32 mouse cellular contexts compared by ENCODE assay signal in genomic region chr8:70638752-70639151, GRCm38 (mm10). TPM values are rescaled to one million over a fixed set of nuclear protein-coding genes. Genes with fewer than 3 reads are reported as not detected.
DNase-seq lines count a peak whose midpoint lies in the region; ATAC-seq and TF ChIP-seq lines count a peak whose summit lies in the region.
"Had no signal": no experiment of that assay in that cellular context is flagged by ENCODE, and none has a peak within 500 bp of the region (broad histone marks: within the 10 kb centered on the region; RNA-seq: fewer than 3 reads in every experiment).

No protein-coding gene starts in this region.

- H3K9ac ChIP-seq in heart, embryonic 13.5 days: no peak overlapping the region
- H3K9ac ChIP-seq in limb, embryonic 14.5 days (ENCODE audit: low read depth, low read length, severe bottlenecking): no peak overlapping the region
- no peak overlapping the region for H3K9ac ChIP-seq in intestine, embryonic 16.5 days (ENCODE audit: low read depth, low read length)
- no peak overlapping the region for H3K9ac ChIP-seq in hindbrain, embryonic 16.5 days (ENCODE audit: low read depth, low read length)
- H3K9ac ChIP-seq: embryonic facial prominence, embryonic 13.5 days; forebrain, embryonic 15.5 days; hindbrain, embryonic 15.5 days; limb, embryonic 15.5 days; liver, embryonic 13.5 days; midbrain, embryonic 15.5 days; neural tube, embryonic 15.5 days; stomach, embryonic 15.5 days had no signal

- H3K4me2 ChIP-seq in heart, embryonic 13.5 days: no peak overlapping the region
- H3K4me2 ChIP-seq in limb, embryonic 14.5 days (replicated peaks; ENCODE audit: low read depth, low read length, severe bottlenecking): no peak overlapping the region
- no peak overlapping the region for H3K4me2 ChIP-seq in intestine, embryonic 16.5 days (ENCODE audit: low read depth, low read length)
- H3K4me2 ChIP-seq in hindbrain, embryonic 16.5 days (ENCODE audit: low read length): no peak overlapping the region
- H3K4me2 ChIP-seq: embryonic facial prominence, embryonic 13.5 days; forebrain, embryonic 15.5 days; hindbrain, embryonic 15.5 days; limb, embryonic 15.5 days; liver, embryonic 13.5 days; midbrain, embryonic 15.5 days; neural tube, embryonic 15.5 days; stomach, embryonic 15.5 days had no signal

- no peaks in the 10 kb centered on the region for H3K27me3 ChIP-seq in heart, embryonic 13.5 days (replicated peaks)
- no peaks in the 10 kb centered on the region for H3K27me3 ChIP-seq in limb, embryonic 14.5 days (ENCODE audit: control insufficient read depth, insufficient read depth, low read length)
- H3K27me3 ChIP-seq in limb, embryonic 10.5 days (ENCODE audit: low read depth, poor library complexity, severe bottlenecking): 0 out of 2 replicates have a peak, but pooled peaks cover 4% of the 10 kb centered on the region
- no peaks in the 10 kb centered on the region for H3K27me3 ChIP-seq in intestine, embryonic 16.5 days (replicated peaks; ENCODE audit: control insufficient read depth, insufficient read depth, low read length)
- no peaks in the 10 kb centered on the region for H3K27me3 ChIP-seq in hindbrain, embryonic 16.5 days (replicated peaks; ENCODE audit: control insufficient read depth, insufficient read depth, low read length)
- H3K27me3 ChIP-seq: embryonic facial prominence, embryonic 13.5 days; forebrain, embryonic 15.5 days; hindbrain, embryonic 15.5 days; limb, embryonic 15.5 days; liver, embryonic 13.5 days; midbrain, embryonic 15.5 days; neural tube, embryonic 15.5 days; stomach, embryonic 15.5 days had no signal

- no peak for ATAC-seq in heart, embryonic 13.5 days (ENCODE audit: extremely low read depth, insufficient number of reproducible peaks, low FRiP score, low TSS enrichment)
- 0 out of 2 replicates have a peak, but pooled peaks have one; percentile 16 for ATAC-seq in limb, embryonic 14.5 days (ENCODE audit: low FRiP score, low read depth)
- peak; percentile 58 for ATAC-seq in intestine, embryonic 16.5 days
- no peak for ATAC-seq in hindbrain, embryonic 16.5 days
- ATAC-seq: forebrain, embryonic 15.5 days; midbrain, embryonic 15.5 days had no signal

- WGBS in heart, embryonic 13.5 days: 48% methylated on average over 9 of the region's 9 CpGs
- WGBS in limb, embryonic 14.5 days: 54% methylated on average over 9 of the region's 9 CpGs
- WGBS in limb, embryonic 10.5 days: 83% methylated on average over 9 of the region's 9 CpGs
- WGBS in intestine, embryonic 16.5 days: 50% methylated on average over 9 of the region's 9 CpGs
- WGBS in hindbrain, embryonic 16.5 days: 75% methylated on average over 9 of the region's 9 CpGs

- H3K4me1 ChIP-seq in heart, embryonic 13.5 days: peaks cover 38% of the 10 kb centered on the region
- peaks cover 10% of the 10 kb centered on the region; the same call in 1 of the 2 replicates for H3K4me1 ChIP-seq in limb, embryonic 14.5 days (ENCODE audit: control insufficient read depth, insufficient read depth, low read length)
- peaks cover 13% of the 10 kb centered on the region for H3K4me1 ChIP-seq in limb, embryonic 10.5 days
- H3K4me1 ChIP-seq in intestine, embryonic 16.5 days (ENCODE audit: control insufficient read depth, insufficient read depth, low read length): peaks cover 20% of the 10 kb centered on the region
- H3K4me1 ChIP-seq in hindbrain, embryonic 16.5 days (ENCODE audit: control insufficient read depth, insufficient read depth, low read depth, low read length): no peaks in the 10 kb centered on the region
- H3K4me1 ChIP-seq: hindbrain, embryonic 15.5 days had no signal

- intact Hi-C loops in heart, postnatal 14 days (cut with DNase I): no loop called here

- H3K9me3 ChIP-seq in heart, embryonic 13.5 days: no peaks in the 10 kb centered on the region
- H3K9me3 ChIP-seq in limb, embryonic 14.5 days (ENCODE audit: control insufficient read depth, low read length): no peaks in the 10 kb centered on the region
- H3K9me3 ChIP-seq in limb, embryonic 10.5 days (replicated peaks): no peaks in the 10 kb centered on the region
- H3K9me3 ChIP-seq in intestine, embryonic 16.5 days (ENCODE audit: control insufficient read depth, low read length): no peaks in the 10 kb centered on the region
- no peaks in the 10 kb centered on the region for H3K9me3 ChIP-seq in hindbrain, embryonic 16.5 days (ENCODE audit: control insufficient read depth, low read length)
- H3K9me3 ChIP-seq: embryonic facial prominence, embryonic 13.5 days; forebrain, embryonic 10.5 days; forebrain, embryonic 15.5 days; hindbrain, embryonic 10.5 days; hindbrain, embryonic 15.5 days; limb, embryonic 15.5 days; liver, embryonic 13.5 days; midbrain, embryonic 15.5 days; neural tube, embryonic 15.5 days; stomach, embryonic 15.5 days had no signal

- no peak for DNase-seq in heart, postnatal 14 days
- no peak for DNase-seq in limb, embryonic 14.5 days (ENCODE audit: low spot score)
- DNase-seq in limb, embryonic 10.5 days (ENCODE audit: low spot score): no peak
- DNase-seq in ES-CJ7 (ENCODE audit: low read depth, low spot score): peak; percentile 82
- no peak for DNase-seq in gastrocnemius, postnatal 25 days
- DNase-seq: adrenal gland, postnatal 14 days; cerebellum, adult 11-12 months; cerebellum, postnatal 10 days; kidney, adult 11 months; kidney, postnatal 4 days; liver, embryonic 13.5 days; lung, adult 18-20 months; lung, postnatal 14 days; right cerebral cortex, postnatal 25 days; thymus, adult 18-20 months; thymus, postnatal 25 days had no signal

- no peak for TF ChIP-seq POLR2A in limb, embryonic 14.5 days (IDR thresholded peaks at IDR 0.05; ENCODE audit: borderline replicate concordance, extremely low read depth, insufficient read depth, insufficient read length)

- H3K36me3 ChIP-seq in heart, embryonic 13.5 days: no peaks in the 10 kb centered on the region
- no peaks in the 10 kb centered on the region for H3K36me3 ChIP-seq in limb, embryonic 14.5 days (ENCODE audit: control insufficient read depth, insufficient read depth, low read length)
- H3K36me3 ChIP-seq in limb, embryonic 10.5 days: no peaks in the 10 kb centered on the region
- H3K36me3 ChIP-seq in intestine, embryonic 16.5 days (ENCODE audit: control insufficient read depth, insufficient read depth, low read length): no peaks in the 10 kb centered on the region
- H3K36me3 ChIP-seq in hindbrain, embryonic 16.5 days (ENCODE audit: control insufficient read depth, insufficient read depth, low read length): no peaks in the 10 kb centered on the region
- H3K36me3 ChIP-seq: embryonic facial prominence, embryonic 13.5 days; forebrain, embryonic 10.5 days; forebrain, embryonic 15.5 days; hindbrain, embryonic 10.5 days; hindbrain, embryonic 15.5 days; limb, embryonic 15.5 days; liver, embryonic 13.5 days; midbrain, embryonic 15.5 days; neural tube, embryonic 15.5 days; stomach, embryonic 15.5 days had no signal

- no peak overlapping the region for H3K4me3 ChIP-seq in heart, embryonic 13.5 days
- H3K4me3 ChIP-seq in limb, embryonic 14.5 days (replicated peaks; ENCODE audit: low read length): no peak overlapping the region
- no peak overlapping the region for H3K4me3 ChIP-seq in limb, embryonic 10.5 days
- H3K4me3 ChIP-seq in intestine, embryonic 16.5 days (ENCODE audit: low read length): no peak overlapping the region
- no peak overlapping the region for H3K4me3 ChIP-seq in hindbrain, embryonic 16.5 days (ENCODE audit: low read length)
- H3K4me3 ChIP-seq: embryonic facial prominence, embryonic 13.5 days; forebrain, embryonic 10.5 days; forebrain, embryonic 15.5 days; hindbrain, embryonic 10.5 days; hindbrain, embryonic 15.5 days; limb, embryonic 15.5 days; liver, embryonic 13.5 days; midbrain, embryonic 15.5 days; neural tube, embryonic 15.5 days; stomach, embryonic 15.5 days had no signal

- peak overlapping the region; percentile 54 for H3K27ac ChIP-seq in heart, embryonic 13.5 days (replicated peaks)
- no peak overlapping the region for H3K27ac ChIP-seq in limb, embryonic 14.5 days (replicated peaks; ENCODE audit: low read depth, low read length)
- H3K27ac ChIP-seq in limb, embryonic 10.5 days: no peak overlapping the region
- H3K27ac ChIP-seq in intestine, embryonic 16.5 days (ENCODE audit: low read length): peak overlapping the region; percentile 43; the same call in 1 of the 2 replicates
- H3K27ac ChIP-seq in hindbrain, embryonic 16.5 days (ENCODE audit: low read depth, low read length): no peak overlapping the region
- H3K27ac ChIP-seq: embryonic facial prominence, embryonic 13.5 days; forebrain, embryonic 10.5 days; forebrain, embryonic 15.5 days; hindbrain, embryonic 10.5 days; hindbrain, embryonic 15.5 days; limb, embryonic 15.5 days; midbrain, embryonic 15.5 days; neural tube, embryonic 15.5 days; stomach, embryonic 15.5 days had no signal

RNA-seq across cellular contexts. Expression of gene Gdf15, which starts 6.5 kb away (rescaled TPM):
- polyA plus RNA-seq in heart, embryonic 13.5 days (2015; fragmentation: Nextera tagmentation; extraction: Ambion mirVana): 0.86 and 1.2 TPM in 2 replicates
- 1 to 10 TPM in 1 of 2 experiments, under 1 TPM in 1; 0.41 to 1.6 TPM for total RNA-seq in heart, postnatal 14 days (2021)
- polyA plus RNA-seq in limb, embryonic 14.5 days (2012; rRNA removed): 0.15 and 0.47 TPM in 2 replicates
- 0.18 TPM in 1 of 2 replicates, not detected in the other for polyA plus RNA-seq in limb, embryonic 14.5 days (2014; fragmentation: Nextera tagmentation; extraction: Ambion mirVana)
- polyA plus RNA-seq in limb, embryonic 10.5 days (2016; fragmentation: Nextera tagmentation; extraction: Ambion mirVana): not detected in 2 replicates
- 3.6 and 3.7 TPM in 2 replicates for polyA plus RNA-seq in intestine, embryonic 16.5 days (2015; fragmentation: Nextera tagmentation; extraction: Ambion mirVana)
- under 1 TPM in 1 of 2 experiments, not detected in 1; 0.33 TPM for total RNA-seq in gastrocnemius, postnatal 25 days (2021)
- polyA plus RNA-seq in hindbrain, embryonic 16.5 days (2015; fragmentation: Nextera tagmentation; extraction: Ambion mirVana): 0.11 and 0.48 TPM in 2 replicates
- total RNA-seq: common myeloid progenitor, adult 5-6 weeks; layer of hippocampus, adult 8-10 months; left cerebral cortex, adult 8-10 months; left cerebral cortex, postnatal 36 days had no signal
- polyA plus RNA-seq: forebrain, embryonic 10.5 days; forebrain, embryonic 15.5 days; hindbrain, embryonic 10.5 days had no signal

RNA-seq across cellular contexts. Expression of gene Pgpep1, which starts 21.4 kb away (rescaled TPM):
- polyA plus RNA-seq in heart, embryonic 13.5 days (2015; fragmentation: Nextera tagmentation; extraction: Ambion mirVana): 33.7 and 37.3 TPM in 2 replicates
- 10 to 100 TPM; 38.4 to 46.8 TPM for total RNA-seq in heart, postnatal 14 days (2021)
- polyA plus RNA-seq in limb, embryonic 14.5 days (2012; rRNA removed): 47.6 and 59.8 TPM in 2 replicates
- polyA plus RNA-seq in limb, embryonic 14.5 days (2014; fragmentation: Nextera tagmentation; extraction: Ambion mirVana): 64.1 and 68.7 TPM in 2 replicates
- 44.7 and 45.0 TPM in 2 replicates for polyA plus RNA-seq in limb, embryonic 10.5 days (2016; fragmentation: Nextera tagmentation; extraction: Ambion mirVana)
- 88.3 and 101 TPM in 2 replicates for polyA plus RNA-seq in intestine, embryonic 16.5 days (2015; fragmentation: Nextera tagmentation; extraction: Ambion mirVana)
- total RNA-seq in gastrocnemius, postnatal 25 days (2021): 10 to 100 TPM; 18.6 to 22.6 TPM
- 78.3 and 87.6 TPM in 2 replicates for polyA plus RNA-seq in hindbrain, embryonic 16.5 days (2015; fragmentation: Nextera tagmentation; extraction: Ambion mirVana)

RNA-seq across cellular contexts. Expression of gene Lrrc25, which starts 22.8 kb away (rescaled TPM):
- 1.5 and 2.7 TPM in 2 replicates for polyA plus RNA-seq in heart, embryonic 13.5 days (2015; fragmentation: Nextera tagmentation; extraction: Ambion mirVana)
- total RNA-seq in heart, postnatal 14 days (2021): 1 to 10 TPM; 1.8 to 2.5 TPM
- polyA plus RNA-seq in limb, embryonic 14.5 days (2012; rRNA removed): 3.5 and 4.5 TPM in 2 replicates
- polyA plus RNA-seq in limb, embryonic 14.5 days (2014; fragmentation: Nextera tagmentation; extraction: Ambion mirVana): 2.5 and 3.2 TPM in 2 replicates
- polyA plus RNA-seq in limb, embryonic 10.5 days (2016; fragmentation: Nextera tagmentation; extraction: Ambion mirVana): 0.38 and 0.64 TPM in 2 replicates
- polyA plus RNA-seq in intestine, embryonic 16.5 days (2015; fragmentation: Nextera tagmentation; extraction: Ambion mirVana): 2.9 and 3.0 TPM in 2 replicates
- total RNA-seq in gastrocnemius, postnatal 25 days (2021): under 1 TPM; 0.54 to 0.56 TPM
- polyA plus RNA-seq in hindbrain, embryonic 16.5 days (2015; fragmentation: Nextera tagmentation; extraction: Ambion mirVana): 1.1 and 1.6 TPM in 2 replicates

RNA-seq across cellular contexts. Expression of gene Ssbp4, which starts 30.1 kb away (rescaled TPM):
- 63.3 and 70.9 TPM in 2 replicates for polyA plus RNA-seq in heart, embryonic 13.5 days (2015; fragmentation: Nextera tagmentation; extraction: Ambion mirVana)
- 10 to 100 TPM; 39.7 to 46.4 TPM for total RNA-seq in heart, postnatal 14 days (2021)
- polyA plus RNA-seq in limb, embryonic 14.5 days (2012; rRNA removed): 163 and 236 TPM in 2 replicates
- polyA plus RNA-seq in limb, embryonic 14.5 days (2014; fragmentation: Nextera tagmentation; extraction: Ambion mirVana): 151 and 171 TPM in 2 replicates
- 164 and 182 TPM in 2 replicates for polyA plus RNA-seq in limb, embryonic 10.5 days (2016; fragmentation: Nextera tagmentation; extraction: Ambion mirVana)
- 63.2 and 73.9 TPM in 2 replicates for polyA plus RNA-seq in intestine, embryonic 16.5 days (2015; fragmentation: Nextera tagmentation; extraction: Ambion mirVana)
- 10 to 100 TPM; 15.4 to 20.0 TPM for total RNA-seq in gastrocnemius, postnatal 25 days (2021)
- 148 and 157 TPM in 2 replicates for polyA plus RNA-seq in hindbrain, embryonic 16.5 days (2015; fragmentation: Nextera tagmentation; extraction: Ambion mirVana)

RNA-seq across cellular contexts. Expression of gene Lsm4, which starts 34.3 kb away (rescaled TPM):
- polyA plus RNA-seq in heart, embryonic 13.5 days (2015; fragmentation: Nextera tagmentation; extraction: Ambion mirVana): 269 and 297 TPM in 2 replicates
- 10 to 100 TPM; 75.0 to 76.5 TPM for total RNA-seq in heart, postnatal 14 days (2021)
- polyA plus RNA-seq in limb, embryonic 14.5 days (2012; rRNA removed): 172 and 182 TPM in 2 replicates
- 247 and 256 TPM in 2 replicates for polyA plus RNA-seq in limb, embryonic 14.5 days (2014; fragmentation: Nextera tagmentation; extraction: Ambion mirVana)
- polyA plus RNA-seq in limb, embryonic 10.5 days (2016; fragmentation: Nextera tagmentation; extraction: Ambion mirVana): 405 and 438 TPM in 2 replicates
- polyA plus RNA-seq in intestine, embryonic 16.5 days (2015; fragmentation: Nextera tagmentation; extraction: Ambion mirVana): 228 and 246 TPM in 2 replicates
- total RNA-seq in gastrocnemius, postnatal 25 days (2021): 10 to 100 TPM; 57.7 to 66.0 TPM
- polyA plus RNA-seq in hindbrain, embryonic 16.5 days (2015; fragmentation: Nextera tagmentation; extraction: Ambion mirVana): 168 and 169 TPM in 2 replicates

Comparison
In these comparisons a context has a peak if more than half of its experiments do, and no peak if none do; other contexts are left out.
1. ATAC-seq: peak in limb, embryonic 14.5 days (single experiment) and intestine, embryonic 16.5 days (single experiment); none in heart, embryonic 13.5 days (single experiment) and hindbrain, embryonic 16.5 days (single experiment).
2. H3K27ac ChIP-seq: peak in heart, embryonic 13.5 days (single experiment) and intestine, embryonic 16.5 days (single experiment); none in limb, embryonic 14.5 days (single experiment), limb, embryonic 10.5 days (single experiment) and hindbrain, embryonic 16.5 days (single experiment).